Mouse (Mus musculus) cerebellum, adult 2 months (tissue): ENCODE measurements around the gene Itga2b.

ENCODE experiments used
- CTCF ChIP-seq: fragments of 200-500 bp; IDR thresholded peaks from 2 replicates; pipeline ENCODE4 v1.5.1; 2011; ENCODE audit warnings: low read depth, mild to moderate bottlenecking, control low read depth, low read length, moderate library complexity, borderline replicate concordance; ENCODE audit not compliant: insufficient read depth
- POLR2A ChIP-seq: fragments of 200-500 bp; IDR thresholded peaks from 2 replicates; pipeline ENCODE4 v1.6.1; 2011; ENCODE audit warnings: low read length, control low read depth, borderline replicate concordance; ENCODE audit not compliant: insufficient read depth

DNA sequence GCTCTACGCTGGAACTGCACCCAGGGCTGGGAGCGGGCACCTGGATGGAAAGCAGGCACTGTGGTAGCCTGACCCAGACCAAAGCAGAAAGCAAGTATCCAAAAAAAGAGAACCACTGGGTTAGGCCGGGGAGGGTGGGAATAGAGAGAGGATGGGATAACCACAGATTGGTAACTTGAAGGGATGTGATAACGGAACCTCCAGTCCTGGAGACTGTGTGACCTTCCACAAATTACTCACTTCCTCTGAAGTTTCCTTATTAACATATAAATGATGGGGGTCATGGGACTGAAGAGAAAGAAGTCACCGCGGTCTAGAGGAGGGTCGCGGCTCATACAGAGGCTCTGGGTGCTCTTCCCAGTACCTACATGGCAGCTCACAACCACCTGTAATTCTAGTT is 29.7 kb downstream of the Itga2b start:
- TF ChIP-seq POLR2A (no peak), CTCF (no peak)
